Mouse (Mus musculus): ENCODE results near the gene Bst1. TPM values are rescaled to one million over a fixed set of nuclear protein-coding genes. Genes with fewer than 3 reads are reported as not detected.

Bst1 gene
- total RNA-seq, 2 experiments from 2014 or later, result 0.16 TPM; not detected in 1

- no peak for DNase-seq (ENCODE audit: low spot score in 2 of 2)
Observed at GRCm38 (mm10) chr5:43810427-43811062, 8.1 kb upstream of the Bst1 start.

- no peak for DNase-seq (ENCODE audit: low spot score in 2 of 2)
Observed at GRCm38 (mm10) chr5:43814536-43814935, 4.1 kb upstream of the Bst1 start.

- no peak for DNase-seq (ENCODE audit: low spot score in 2 of 2)
Observed at GRCm38 (mm10) chr5:43815769-43816168, 2.9 kb upstream of the Bst1 start.

GRCm38 (mm10) chr5:43820785-43821184, 2.1 kb downstream of the Bst1 start:
- no peak for DNase-seq (ENCODE audit: low spot score in 2 of 2)

GRCm38 (mm10) chr5:43821538-43821937, 2.9 kb downstream of the Bst1 start, which contains the start of gene Fbxl5:
Fbxl5 (minus strand) TSS chr5:43821638.
- no peak for DNase-seq (ENCODE audit: low spot score in 2 of 2)

- no peak for DNase-seq (ENCODE audit: low spot score in 2 of 2)
Observed at GRCm38 (mm10) chr5:43822199-43822598, 3.5 kb downstream of the Bst1 start.

GRCm38 (mm10) chr5:43822824-43823223, 4.1 kb downstream of the Bst1 start:
- DNase-seq (ENCODE audit: low spot score in 2 of 2), result no peak

GRCm38 (mm10) chr5:43824580-43824979, 5.9 kb downstream of the Bst1 start:
- no peak for DNase-seq (ENCODE audit: low spot score in 2 of 2)

- no peak for DNase-seq (ENCODE audit: low spot score in 2 of 2)
Observed at GRCm38 (mm10) chr5:43826883-43827282, 8.2 kb downstream of the Bst1 start.

- DNase-seq (ENCODE audit: low spot score in 2 of 2), result no peak
Observed at GRCm38 (mm10) chr5:43827366-43827765, 8.7 kb downstream of the Bst1 start.

GRCm38 (mm10) chr5:43836590-43836989, 17.9 kb downstream of the Bst1 start:
- no peak for DNase-seq (ENCODE audit: low spot score in 2 of 2)

- peak; percentile 41 to 51 for DNase-seq (ENCODE audit: low spot score in 2 of 2)
Observed at GRCm38 (mm10) chr5:43837372-43837771, 18.7 kb downstream of the Bst1 start.

- peak; percentile 33 to 60 for DNase-seq (ENCODE audit: low spot score in 2 of 2)
Observed at GRCm38 (mm10) chr5:43841144-43842010, 22.7 kb downstream of the Bst1 start.

GRCm38 (mm10) chr5:43842011-43842285, 23.3 kb downstream of the Bst1 start:
- peak in 1 of 2 experiments; percentile 13 for DNase-seq (ENCODE audit: low spot score in 2 of 2)

- no peak for DNase-seq (ENCODE audit: low spot score in 2 of 2)
Observed at GRCm38 (mm10) chr5:43842576-43843155, 24.0 kb downstream of the Bst1 start.

GRCm38 (mm10) chr5:43845083-43845482, 26.4 kb downstream of the Bst1 start:
- peak in 1 of 2 experiments; percentile 10 for DNase-seq (ENCODE audit: low spot score in 2 of 2)

- no peak for DNase-seq (ENCODE audit: low spot score in 2 of 2)
Observed at GRCm38 (mm10) chr5:43845646-43846045, 27.0 kb downstream of the Bst1 start.

GRCm38 (mm10) chr5:43846227-43846626, 27.5 kb downstream of the Bst1 start:
- no peak for DNase-seq (ENCODE audit: low spot score in 2 of 2)

- no peak for DNase-seq (ENCODE audit: low spot score in 2 of 2)
Observed at GRCm38 (mm10) chr5:43847555-43847954, 28.9 kb downstream of the Bst1 start.

GRCm38 (mm10) chr5:43848275-43848674, 29.6 kb downstream of the Bst1 start:
- DNase-seq (ENCODE audit: low spot score in 2 of 2), result no peak

GRCm38 (mm10) chr5:43853096-43853867, 34.6 kb downstream of the Bst1 start:
- no peak for DNase-seq (ENCODE audit: low spot score in 2 of 2)

All from layer of hippocampus, postnatal 10 days (tissue).